ENCODE assay signal across 8 mouse cellular contexts in the genomic region with DNA sequence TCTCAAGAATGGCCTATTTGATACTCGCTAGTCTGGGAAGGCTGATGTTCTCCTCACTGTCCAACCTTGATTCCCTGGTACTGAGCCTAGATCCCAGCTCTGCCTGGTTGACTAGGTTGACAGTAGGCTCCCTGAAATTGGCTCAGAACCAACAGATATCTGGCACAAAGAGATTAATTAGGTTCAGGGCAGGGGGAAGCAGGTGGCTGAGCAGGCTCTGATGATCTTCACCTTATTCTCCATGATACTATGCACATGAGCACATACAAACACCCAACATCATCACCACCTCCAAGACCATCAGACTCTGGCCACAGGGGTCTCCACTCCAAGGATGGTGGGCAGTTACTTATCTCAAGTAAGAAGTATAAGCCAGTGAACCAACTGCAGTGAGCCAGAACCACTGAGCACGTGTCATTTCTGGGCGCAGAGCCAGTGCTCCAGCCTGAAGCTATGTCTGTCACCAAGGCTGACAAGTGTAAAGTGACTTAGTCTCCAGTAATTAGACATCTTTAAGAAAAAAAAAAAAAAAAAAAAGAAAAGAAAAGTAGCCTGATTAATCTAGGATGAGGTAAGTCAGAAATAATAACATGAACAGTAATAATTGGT.
DNase-seq lines count a peak whose midpoint lies in the region; ATAC-seq and TF ChIP-seq lines count a peak whose summit lies in the region.

No protein-coding gene starts in this region.

- H3K27ac ChIP-seq in heart, postnatal 0 days (ENCODE audit: low read depth) = no peak overlapping the region
- no peak overlapping the region for H3K27ac ChIP-seq in neural tube, embryonic 14.5 days (ENCODE audit: low read depth, low read length)

- no peaks in the 10 kb centered on the region for H3K9me3 ChIP-seq in heart, postnatal 0 days (replicated peaks; ENCODE audit: control insufficient read depth, low read length)
- H3K9me3 ChIP-seq in neural tube, embryonic 14.5 days (ENCODE audit: control insufficient read depth, low read length) = no peaks in the 10 kb centered on the region

- DNase-seq in testis, postnatal 10 days (ENCODE audit: low spot score) = peak; percentile 53
- DNase-seq in testis, postnatal 14 days (ENCODE audit: low spot score) = no peak
- DNase-seq in cerebellum, postnatal 36 days = peak; percentile 70 to 75
- DNase-seq in heart, postnatal 0 days (ENCODE audit: low spot score) = peak; percentile 73
- peak; percentile 44 to 74 for DNase-seq in layer of hippocampus, postnatal 25 days (ENCODE audit: extremely low spot score in 1 of 2, low spot score in 1 of 2)
- no peak for DNase-seq in spleen, adult 12 weeks (ENCODE audit: low spot score)

- 31% methylated on average over 3 of the region's 3 CpGs for WGBS in heart, postnatal 0 days
- WGBS in neural tube, embryonic 14.5 days = 75% methylated on average over 3 of the region's 3 CpGs

- no peak overlapping the region for H3K4me2 ChIP-seq in heart, postnatal 0 days (ENCODE audit: low read depth, low read length)
- no peak overlapping the region for H3K4me2 ChIP-seq in neural tube, embryonic 14.5 days (ENCODE audit: low read depth, low read length)

- H3K4me1 ChIP-seq in heart, postnatal 0 days (ENCODE audit: control insufficient read depth, insufficient read depth) = peaks cover 19% of the 10 kb centered on the region; the same call in 1 of the 2 replicates
- H3K4me1 ChIP-seq in neural tube, embryonic 14.5 days (ENCODE audit: control insufficient read depth, insufficient read depth, low read length) = no peaks in the 10 kb centered on the region

- no peaks in the 10 kb centered on the region for H3K36me3 ChIP-seq in heart, postnatal 0 days (replicated peaks; ENCODE audit: control insufficient read depth, insufficient read depth, low read length)
- no peaks in the 10 kb centered on the region for H3K36me3 ChIP-seq in neural tube, embryonic 14.5 days (ENCODE audit: control insufficient read depth, insufficient read depth, low read length)

- TF ChIP-seq CTCF in heart, postnatal 0 days (IDR thresholded peaks at IDR 0.05; ENCODE audit: low read depth) = peak; percentile 3; the same call in 1 of the 2 replicates

- H3K9ac ChIP-seq in heart, postnatal 0 days (replicated peaks; ENCODE audit: low read depth, low read length) = no peak overlapping the region
- no peak overlapping the region for H3K9ac ChIP-seq in neural tube, embryonic 14.5 days (replicated peaks; ENCODE audit: low read depth, low read length)

- H3K4me3 ChIP-seq in heart, postnatal 0 days (ENCODE audit: low read depth, low read length) = no peak overlapping the region
- H3K4me3 ChIP-seq in neural tube, embryonic 14.5 days (ENCODE audit: low read depth, low read length) = no peak overlapping the region

- no peak for TF ChIP-seq EP300 in heart, postnatal 0 days (IDR thresholded peaks at IDR 0.05; ENCODE audit: low read depth)

- ATAC-seq in heart, postnatal 0 days (ENCODE audit: insufficient read depth, low read depth) = peak; percentile 89
- peak; percentile 61; the same call in 1 of the 2 replicates for ATAC-seq in neural tube, embryonic 14.5 days (ENCODE audit: low read depth)
- no peak for ATAC-seq in erythroid progenitor cell, adult 5-6 weeks (replicated peaks; ENCODE audit: low FRiP score, poor library complexity, severe bottlenecking)

- no peaks in the 10 kb centered on the region for H3K27me3 ChIP-seq in heart, postnatal 0 days (ENCODE audit: control insufficient read depth, insufficient read depth, low read length)
- H3K27me3 ChIP-seq in neural tube, embryonic 14.5 days (ENCODE audit: control insufficient read depth, insufficient read depth, low read length) = no peaks in the 10 kb centered on the region

Comparison
In these comparisons a context has a peak if more than half of its experiments do, and no peak if none do; other contexts are left out.
1. DNase-seq: peak in testis, postnatal 10 days (single experiment), cerebellum, postnatal 36 days (2 of 2), heart, postnatal 0 days (single experiment) and layer of hippocampus, postnatal 25 days (2 of 2); none in testis, postnatal 14 days (single experiment) and spleen, adult 12 weeks (single experiment).